Mouse (Mus musculus) testis, postnatal 10 days (tissue): ENCODE results near the gene Gabra4.
"Not testable (repeated sequence)": the region's sequence is repeated elsewhere in the genome, so short reads cannot be mapped to it uniquely, and the experiment has no call there.

Experiments
- DNase-seq: peaks from one replicate; pipeline ENCODE4 v3.0.0; 2021; ENCODE audit warnings: low spot score

The Gabra4 gene

DNA sequence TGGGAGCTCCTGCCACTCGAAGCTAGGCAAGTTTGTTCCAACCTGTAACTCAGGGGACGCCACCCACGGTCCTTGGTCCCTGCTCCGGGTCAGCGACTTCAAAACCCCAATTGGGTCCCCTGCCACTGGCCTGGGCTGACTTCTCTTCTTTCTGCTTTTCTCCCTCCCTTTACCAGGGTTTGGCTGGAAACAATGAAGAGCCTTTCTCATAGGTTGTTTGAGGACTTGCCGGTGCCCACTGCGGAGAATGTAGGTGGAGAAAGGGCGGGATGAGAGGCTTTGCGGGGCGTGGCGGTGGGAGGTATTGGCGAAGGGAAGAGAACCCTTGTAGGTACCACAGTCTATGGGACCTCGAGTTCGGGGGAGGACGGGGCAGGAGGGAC, at the start of gene Gabra4:
Gene Gabra4, minus strand, starts transcription at position 194 of the 383 bp plus-strand sequence.
- DNase-seq = peak; percentile 41

GRCm38 (mm10) chr5:71701273-71701614, 43.1 kb upstream of the Gabra4 start:
- no peak for DNase-seq

DNA sequence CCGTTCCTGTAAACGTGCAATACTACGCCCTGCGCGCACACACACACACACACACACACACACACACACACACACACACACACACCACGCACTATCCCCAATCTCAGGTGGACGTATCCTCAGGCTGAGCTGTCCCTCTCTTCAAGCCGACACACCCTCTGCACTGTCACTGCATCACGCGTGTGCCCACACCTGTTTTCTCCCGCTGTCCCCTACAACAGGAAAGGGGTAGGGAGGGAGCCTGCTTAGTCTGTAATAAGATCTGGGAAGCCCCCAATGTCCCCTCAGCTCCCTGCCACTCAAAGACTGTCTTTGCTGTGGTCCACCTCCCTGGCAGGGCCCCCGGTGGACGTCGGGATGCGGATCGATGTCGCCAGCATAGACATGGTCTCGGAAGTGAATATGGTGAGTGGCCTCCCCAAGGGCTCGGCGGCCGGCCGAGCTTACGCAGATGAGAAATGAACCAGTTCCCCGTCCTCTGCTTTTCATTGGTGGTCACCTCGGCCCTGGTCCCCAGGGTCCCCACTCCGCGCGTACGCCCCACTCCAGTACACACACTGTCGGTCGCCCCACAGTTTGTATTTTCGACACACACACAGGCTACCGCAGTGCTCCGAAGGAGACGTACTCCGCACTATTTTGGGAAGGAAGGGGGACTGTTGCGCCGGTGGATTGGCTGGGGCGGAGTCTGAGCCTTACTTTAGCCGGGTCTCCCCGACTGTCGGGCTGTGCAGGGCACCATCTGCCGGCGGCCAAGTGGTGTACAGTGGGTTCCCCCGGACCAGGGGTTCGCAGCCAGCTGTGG, 42.6 kb upstream of the Gabra4 start:
- peak; percentile 59 for DNase-seq

- DNase-seq = peak; percentile 71
These were observed 41.8 kb upstream of the Gabra4 start for GRCm38 (mm10) chr5:71699696-71700467.

DNA sequence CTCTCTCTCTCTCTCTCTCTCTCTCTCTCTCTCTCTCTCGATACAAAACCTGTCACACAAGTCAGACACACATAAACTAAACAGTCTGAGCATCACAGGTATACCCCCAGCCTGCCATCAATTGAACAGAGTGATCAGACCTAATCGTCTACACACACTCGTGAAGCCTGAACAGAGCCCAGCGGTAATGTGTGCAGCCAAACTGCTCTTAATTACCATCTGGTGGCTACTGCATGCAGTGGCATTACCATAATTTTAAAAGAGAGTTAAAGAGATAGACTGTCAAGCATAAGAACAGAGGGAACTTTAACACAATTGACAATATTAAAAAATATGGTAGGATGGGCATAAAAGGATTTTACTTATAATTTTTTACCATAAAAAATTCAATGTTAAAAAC, 7.5 kb upstream of the Gabra4 start:
- no peak for DNase-seq

DNA sequence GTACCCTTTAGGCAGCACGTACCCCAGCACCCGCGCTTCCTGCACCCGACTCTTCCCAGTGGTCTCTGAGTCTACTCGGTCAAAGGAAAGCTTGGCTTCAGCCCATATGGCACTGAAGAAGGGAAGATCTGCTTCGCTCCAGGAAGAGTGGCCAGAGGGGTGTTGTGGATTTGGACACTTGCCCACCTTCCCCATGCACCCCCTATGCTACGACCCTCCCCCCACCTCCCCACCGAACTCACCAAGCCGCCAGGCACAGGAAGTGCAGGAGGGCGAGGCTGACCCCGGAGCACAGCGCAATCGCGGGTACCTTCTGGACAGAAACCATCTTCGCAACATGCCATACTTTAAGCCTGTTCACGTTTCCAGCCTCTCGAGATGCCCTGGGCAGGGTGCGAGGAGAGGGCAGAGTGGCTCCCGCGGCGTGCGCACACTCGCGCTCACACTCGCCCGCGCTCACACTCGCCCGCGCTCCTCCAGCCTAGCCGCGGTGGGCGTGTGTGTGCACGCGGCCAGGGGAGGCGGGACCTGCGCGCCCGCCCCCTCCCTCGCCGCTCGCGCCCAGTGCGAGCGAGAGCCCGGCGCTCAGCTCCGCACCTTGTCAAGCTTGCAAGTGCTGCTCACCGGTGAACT, 510 bp downstream of the Gabra4 start, which contains the start of gene Gabrb1:
Gene Gabrb1, plus strand, starts transcription at position 632 of the 633 bp plus-strand sequence.
- DNase-seq = peak; percentile 51

GRCm38 (mm10) chr5:71656771-71657170, 1.3 kb downstream of the Gabra4 start:
- DNase-seq = no peak

DNA sequence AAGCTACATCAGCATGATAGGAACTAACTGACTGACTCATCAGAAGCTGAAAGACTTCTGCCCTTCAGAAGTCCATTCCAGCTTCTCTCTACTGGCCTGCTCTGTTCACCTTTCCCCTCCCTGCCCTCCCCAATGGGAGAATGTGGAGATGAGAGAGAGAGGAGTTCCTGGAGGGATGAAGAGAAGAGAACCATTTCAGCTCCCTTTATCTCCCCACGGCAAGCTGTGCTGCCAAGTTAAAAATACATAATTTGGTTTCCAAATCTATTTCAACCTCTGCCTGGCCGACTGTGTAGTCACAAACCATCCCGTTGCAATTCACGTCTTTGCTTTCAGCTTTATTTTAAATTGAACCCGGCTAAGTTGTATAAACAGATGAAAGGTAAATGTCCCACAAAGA, 4.1 kb downstream of the Gabra4 start:
- DNase-seq = no peak

- no peak for DNase-seq
These were observed 10.0 kb downstream of the Gabra4 start for GRCm38 (mm10) chr5:71648108-71648507.

GRCm38 (mm10) chr5:71639804-71640203, 18.3 kb downstream of the Gabra4 start:
- no peak for DNase-seq

DNA sequence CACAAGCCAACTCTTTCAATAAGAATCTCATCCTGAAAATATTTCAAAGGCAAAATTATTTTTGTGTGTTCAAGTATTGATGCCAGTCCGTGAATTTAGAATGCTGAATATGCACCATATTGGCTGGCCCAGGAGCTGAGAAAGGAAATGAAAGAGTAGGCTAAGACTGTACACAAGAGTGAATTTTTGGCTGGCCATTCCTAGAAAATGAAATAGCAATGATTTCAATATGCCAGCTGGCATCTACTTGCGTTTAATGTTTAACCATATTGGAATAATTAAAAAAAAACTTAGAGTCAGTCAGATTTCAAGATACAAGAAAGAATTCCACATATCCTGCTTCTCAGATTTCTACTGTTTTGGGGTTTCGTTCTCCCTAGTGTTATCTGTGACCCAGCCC, 30.3 kb downstream of the Gabra4 start:
- DNase-seq = no peak

- DNase-seq = no peak
These were observed 41.4 kb downstream of the Gabra4 start for GRCm38 (mm10) chr5:71616734-71617133.

DNA sequence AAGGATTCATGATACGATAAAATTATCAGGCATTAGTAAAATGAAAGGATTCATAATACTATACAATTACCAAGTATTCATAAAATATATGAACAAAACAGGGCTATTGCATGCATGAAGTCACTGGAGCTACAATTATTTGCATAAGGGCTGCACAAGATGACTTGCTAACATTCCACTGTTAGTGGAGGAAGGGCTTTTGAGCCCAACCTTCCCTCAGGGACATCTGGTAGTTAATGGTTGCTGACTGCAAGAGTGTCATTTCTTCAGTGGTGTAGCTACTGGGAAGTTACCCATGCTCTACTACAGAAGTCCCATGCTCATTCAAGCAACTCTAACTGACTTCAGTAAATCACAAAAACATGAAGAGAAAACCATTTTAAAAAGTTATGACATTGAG, 43.8 kb downstream of the Gabra4 start:
- no peak for DNase-seq

GRCm38 (mm10) chr5:71608735-71609134, 49.4 kb downstream of the Gabra4 start:
- DNase-seq = no peak

DNA sequence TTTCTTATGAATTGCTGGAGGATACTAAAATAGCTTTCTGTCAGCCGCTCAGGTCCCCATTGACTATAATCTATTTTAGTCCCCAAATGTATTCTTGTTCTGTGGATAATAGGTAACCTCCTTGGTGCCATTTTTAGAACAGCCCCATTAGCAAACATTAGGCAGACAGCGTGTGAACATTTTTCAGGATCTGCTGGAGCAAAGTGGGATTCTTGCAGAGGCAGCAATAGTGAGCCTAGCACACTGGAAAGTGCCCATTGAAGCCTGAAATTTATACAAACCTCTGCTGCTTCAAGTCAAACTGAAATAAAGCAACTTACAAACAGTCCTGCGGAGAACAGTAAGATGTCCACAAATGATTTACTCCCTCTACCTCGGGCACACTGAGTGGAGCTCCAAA, 51.2 kb downstream of the Gabra4 start:
- DNase-seq = no peak

DNA sequence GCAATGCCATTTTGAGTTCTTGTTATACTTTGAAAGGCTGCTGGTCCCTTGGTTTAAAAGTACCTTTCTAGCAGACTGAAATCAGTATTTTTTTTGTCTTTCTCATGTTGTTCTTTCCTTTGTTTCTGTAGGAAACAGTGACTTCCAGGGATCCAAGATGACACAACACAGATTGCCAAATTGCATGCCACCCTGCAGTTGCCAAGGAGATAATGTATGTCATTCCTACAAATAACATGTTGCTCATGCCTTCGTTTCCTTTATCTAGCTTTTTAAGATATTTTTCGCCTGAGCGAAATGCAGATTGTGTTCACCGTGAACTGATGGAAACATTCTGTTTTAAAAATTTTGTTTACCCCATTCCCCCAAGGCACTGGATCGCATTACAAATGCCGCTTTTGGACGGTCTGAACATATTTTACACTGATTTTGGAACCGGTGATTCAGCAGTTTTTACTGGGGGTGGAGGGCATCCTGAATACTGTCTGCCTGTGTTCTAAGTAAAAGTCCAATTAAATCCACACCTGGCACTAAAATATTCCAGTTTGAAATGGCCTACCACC, 53.9 kb downstream of the Gabra4 start:
- no peak for DNase-seq

DNA sequence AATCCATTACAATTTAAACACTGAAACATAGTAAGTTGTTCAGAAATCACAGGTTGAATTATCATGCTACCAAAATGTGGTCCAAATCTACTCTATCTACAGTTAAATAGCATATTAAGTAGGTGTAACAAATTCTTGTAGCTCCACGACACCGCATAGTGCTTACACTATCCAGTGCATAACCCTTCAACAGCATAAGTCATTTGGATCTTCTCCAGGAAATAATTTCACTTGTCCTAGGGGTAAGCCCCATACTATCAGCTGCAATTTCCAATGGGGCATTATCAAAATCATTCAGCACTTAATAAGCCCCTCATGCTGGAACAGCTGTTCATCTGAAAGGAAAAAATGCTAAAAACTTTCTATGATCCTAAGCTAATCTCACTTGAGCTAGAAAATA, 62.8 kb downstream of the Gabra4 start:
- DNase-seq = no peak

- no peak for DNase-seq
These were observed 64.3 kb downstream of the Gabra4 start for GRCm38 (mm10) chr5:71593745-71594255.

DNA sequence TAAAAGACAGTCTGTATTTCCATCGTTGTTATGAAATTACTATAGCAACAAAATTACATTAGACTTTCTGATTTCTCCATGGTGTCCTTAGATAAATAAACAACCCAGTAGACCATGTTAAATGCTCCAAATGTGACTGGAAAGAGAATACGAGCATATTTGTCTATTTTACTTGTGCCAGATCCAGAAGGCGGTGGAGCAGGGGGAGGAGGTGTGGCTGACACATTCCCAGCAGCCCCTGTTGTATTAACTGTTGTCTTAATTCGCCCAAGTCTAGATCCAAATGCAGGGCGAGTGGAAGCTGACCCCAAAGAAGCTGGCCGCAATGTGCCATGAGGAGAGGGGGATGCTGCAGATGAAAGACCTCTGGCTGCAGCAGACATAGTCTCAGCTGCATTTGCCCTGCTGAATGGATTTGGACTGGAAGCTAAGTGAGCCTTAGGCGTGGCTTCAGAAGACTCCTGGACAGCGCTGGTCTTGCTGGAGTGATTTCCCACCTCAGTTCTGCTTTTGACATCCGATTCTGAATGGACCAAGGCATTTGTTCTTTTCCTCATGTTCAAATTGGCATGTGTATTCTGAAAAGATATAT, 86.4 kb downstream of the Gabra4 start:
- no peak for DNase-seq

GRCm38 (mm10) chr5:71548079-71548478, 110.0 kb downstream of the Gabra4 start, which contains the start of gene Cox7b2:
Cox7b2 (minus strand) TSS chr5:71548205.
- DNase-seq = no peak

GRCm38 (mm10) chr5:71545554-71545953, 112.6 kb downstream of the Gabra4 start:
- DNase-seq = no peak

DNA sequence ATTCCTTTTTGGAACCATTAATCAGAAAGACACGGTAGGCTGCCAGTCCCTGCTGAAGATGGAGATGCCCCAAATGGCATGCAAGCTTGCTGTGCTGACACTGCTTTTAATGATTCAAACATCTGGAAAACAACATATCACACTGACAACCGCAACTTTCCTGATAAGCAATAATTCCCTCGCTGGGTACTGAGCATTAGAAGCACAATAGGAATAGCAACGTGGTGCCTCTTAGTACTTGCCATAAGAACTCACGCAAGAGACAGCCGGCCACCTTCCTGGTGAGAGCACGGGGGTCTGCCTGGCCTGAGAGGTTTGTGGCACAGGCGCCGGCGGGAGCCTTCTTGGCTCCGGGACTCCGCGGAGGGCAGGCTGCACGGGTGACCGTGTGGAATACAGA, 132.6 kb downstream of the Gabra4 start:
- not testable (repeated sequence) for DNase-seq
